Comparison of ENCODE assay signal across 23 mouse cellular contexts in the genomic region with DNA sequence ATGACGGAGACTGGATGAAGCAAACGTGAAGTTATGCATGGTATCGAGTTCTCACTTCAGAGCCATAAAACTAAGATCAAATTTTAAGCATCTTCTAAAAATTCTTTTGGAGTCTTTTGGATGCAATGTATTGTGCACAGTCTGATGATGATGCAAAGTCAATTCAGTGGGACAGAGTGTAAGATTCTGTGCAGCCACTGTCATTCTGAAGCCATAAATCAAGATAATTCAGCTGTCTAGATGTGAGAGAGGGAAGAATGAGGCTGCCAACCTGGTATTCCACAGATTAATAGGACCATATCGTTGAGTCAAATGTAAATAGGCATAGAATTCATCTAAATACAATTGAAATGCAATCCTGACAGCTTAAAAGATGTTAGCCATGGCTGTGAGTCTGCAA.
"Had no signal": no experiment of that assay in that cellular context is flagged by ENCODE, and none has a peak within 500 bp of the region (broad histone marks: within the 10 kb centered on the region; RNA-seq: fewer than 3 reads in every experiment).

No protein-coding gene starts in this region.

- H3K27me3 ChIP-seq: kidney, embryonic 15.5 days; limb, embryonic 13.5 days; liver, embryonic 12.5 days; liver, embryonic 15.5 days; lung, embryonic 15.5 days; megakaryocyte, embryonic 14.5 days had no signal

- H3K4me2 ChIP-seq: kidney, embryonic 15.5 days; limb, embryonic 13.5 days; liver, embryonic 12.5 days; liver, embryonic 15.5 days; lung, embryonic 15.5 days; midbrain, embryonic 11.5 days had no signal

- ATAC-seq: liver, embryonic 12.5 days had no signal

- H3K4me1 ChIP-seq: kidney, embryonic 15.5 days; limb, embryonic 10.5 days; limb, embryonic 13.5 days; liver, embryonic 12.5 days; liver, embryonic 15.5 days; lung, embryonic 15.5 days; megakaryocyte, embryonic 14.5 days had no signal

- H3K9ac ChIP-seq: kidney, embryonic 15.5 days; limb, embryonic 13.5 days; liver, embryonic 12.5 days; liver, embryonic 15.5 days; lung, embryonic 15.5 days had no signal

- H3K9me3 ChIP-seq: kidney, embryonic 15.5 days; limb, embryonic 10.5 days; limb, embryonic 13.5 days; liver, embryonic 12.5 days; liver, embryonic 15.5 days; lung, embryonic 15.5 days; megakaryocyte, embryonic 14.5 days had no signal

- H3K4me3 ChIP-seq: kidney, embryonic 15.5 days; limb, embryonic 10.5 days; limb, embryonic 13.5 days; liver, embryonic 12.5 days; liver, embryonic 15.5 days; lung, embryonic 15.5 days; megakaryocyte, embryonic 14.5 days had no signal

- DNase-seq: kidney, adult 8-10 months; kidney, postnatal 10 days; kidney, postnatal 36 days; liver; lung, adult 18-20 months; lung, postnatal 10 days; lung, postnatal 36 days; midbrain, embryonic 14.5 days; right cerebral cortex, adult 18-20 months; right cerebral cortex, postnatal 14 days; right cerebral cortex, postnatal 4 days; thymus, adult 2 months; thymus, postnatal 14 days; thymus, postnatal 4 days had no signal

- H3K27ac ChIP-seq: kidney, embryonic 15.5 days; limb, embryonic 10.5 days; limb, embryonic 13.5 days; liver, embryonic 12.5 days; liver, embryonic 15.5 days; lung, embryonic 15.5 days; stomach, postnatal 0 days had no signal

- H3K36me3 ChIP-seq: kidney, embryonic 15.5 days; limb, embryonic 10.5 days; limb, embryonic 13.5 days; liver, embryonic 12.5 days; liver, embryonic 15.5 days; lung, embryonic 15.5 days had no signal
